Mouse (Mus musculus) E14TG2a.4 (cell line): ENCODE results near the gene Nfe2l1.

Source experiments
- CTCF ChIP-seq: conservative IDR thresholded peaks from 2 replicates; pipeline ENCODE4 v1.5.1; 2014; ENCODE audit warnings: low read length
- NANOG ChIP-seq: IDR thresholded peaks from 2 replicates; pipeline ENCODE4 v1.6.1; 2014; ENCODE audit warnings: borderline replicate concordance, low read length, mixed read lengths

- TF ChIP-seq CTCF (no peak), NANOG (no peak)
Observed at GRCm38 (mm10) chr11:96831516-96831915, 1.7 kb upstream of the Nfe2l1 start.
